Mouse (Mus musculus) erythroblast, embryonic 14.5 days (primary cell): ENCODE results near the gene Glcci1.

ENCODE experiments used
- GATA1 ChIP-seq: IDR thresholded peaks from 2 replicates; pipeline ENCODE4 v1.6.1; 2012; ENCODE audit warnings: low read length, inconsistent platforms, mixed read lengths
- TAL1 ChIP-seq: IDR thresholded peaks from 3 replicates; pipeline ENCODE4 v1.6.1; 2012; ENCODE audit warnings: low read length, inconsistent platforms, mixed read lengths

DNA sequence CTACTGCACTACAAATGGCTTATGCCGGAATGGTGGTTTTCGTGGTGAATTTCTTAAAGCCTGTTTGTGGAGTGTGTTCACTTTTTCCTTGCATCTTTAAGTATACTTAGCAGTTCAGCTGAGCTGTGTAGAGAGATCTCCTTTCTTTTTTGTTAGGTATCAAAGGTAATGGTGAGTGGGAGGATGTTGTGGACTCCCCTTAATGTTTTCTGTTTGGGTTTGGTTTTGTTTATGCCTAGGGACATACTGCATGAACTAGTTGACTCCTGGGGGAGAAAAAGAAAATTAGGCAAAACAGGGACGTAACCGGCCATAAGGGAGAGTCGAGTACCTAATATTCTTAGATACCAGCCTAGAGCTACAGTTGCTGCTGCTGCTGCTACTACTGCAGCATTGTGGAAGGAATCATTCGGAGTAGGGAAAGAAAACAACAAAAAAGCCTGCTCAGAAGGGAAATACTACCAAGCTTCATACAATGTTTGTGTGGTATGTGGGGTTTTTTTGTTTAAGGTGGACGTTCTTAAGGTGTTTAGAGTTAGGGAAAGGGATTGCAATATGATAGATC is 1.5 kb downstream of the Glcci1 start:
- TF ChIP-seq TAL1 (no peak), GATA1 (no peak)
